In genomic region chrX:12225892-12226206, GRCm38 (mm10) we compare ENCODE assay signal across 8 mouse cellular contexts.
DNase-seq lines count a peak whose midpoint lies in the region; ATAC-seq lines count a peak whose summit lies in the region.

No protein-coding gene starts in this region.

- peak overlapping the region; percentile 38; the same call in 1 of the 2 replicates for H3K4me3 ChIP-seq in hindbrain, embryonic 10.5 days
- 0 out of 2 replicates have a peak overlapping the region, but pooled peaks have one; percentile 12 for H3K4me3 ChIP-seq in midbrain, embryonic 14.5 days (replicated peaks; ENCODE audit: low read depth, low read length)

- DNase-seq in cerebellum, adult 9-10 months: peak; percentile 7
- DNase-seq in layer of hippocampus, adult 11-12 months (ENCODE audit: low spot score): peak; percentile 3
- no peak for DNase-seq in layer of hippocampus, adult 9-10 months (ENCODE audit: low spot score)
- no peak for DNase-seq in hindbrain, embryonic 10.5 days (ENCODE audit: low spot score)
- DNase-seq in midbrain, embryonic 14.5 days: no peak
- no peak for DNase-seq in ovary, postnatal 10 days (ENCODE audit: low spot score)
- DNase-seq in left cerebral cortex, postnatal 36 days (ENCODE audit: low spot score in 2 of 2): no peak

- H3K4me1 ChIP-seq in hindbrain, embryonic 10.5 days (replicated peaks): peaks cover 16% of the 10 kb centered on the region
- H3K4me1 ChIP-seq in midbrain, embryonic 14.5 days (ENCODE audit: control insufficient read depth, insufficient read depth, low read length): 0 out of 2 replicates have a peak, but pooled peaks cover 3% of the 10 kb centered on the region

- no peak overlapping the region; the same call in 1 of the 2 replicates for H3K9ac ChIP-seq in midbrain, embryonic 14.5 days (replicated peaks; ENCODE audit: low read length)

- WGBS in hindbrain, embryonic 10.5 days: 20% methylated on average over 3 of the region's 3 CpGs
- 29% methylated on average over 3 of the region's 3 CpGs for WGBS in midbrain, embryonic 14.5 days

- H3K9me3 ChIP-seq in hindbrain, embryonic 10.5 days: no peaks in the 10 kb centered on the region
- no peaks in the 10 kb centered on the region for H3K9me3 ChIP-seq in midbrain, embryonic 14.5 days (ENCODE audit: control insufficient read depth, low read length)

- no peak for ATAC-seq in cerebellum, adult (ENCODE audit: insufficient number of reproducible peaks, low FRiP score, low TSS enrichment)
- ATAC-seq in midbrain, embryonic 14.5 days (ENCODE audit: low FRiP score, low TSS enrichment): no peak

- intact Hi-C loops in left cerebral cortex, postnatal 36 days (cut with DNase I): no loop called here

- H3K36me3 ChIP-seq in hindbrain, embryonic 10.5 days: no peaks in the 10 kb centered on the region
- no peaks in the 10 kb centered on the region for H3K36me3 ChIP-seq in midbrain, embryonic 14.5 days (ENCODE audit: control insufficient read depth, insufficient read depth, low read length)

- H3K27ac ChIP-seq in hindbrain, embryonic 10.5 days: 0 out of 2 replicates have a peak overlapping the region, but pooled peaks have one; percentile 35
- H3K27ac ChIP-seq in midbrain, embryonic 14.5 days (replicated peaks; ENCODE audit: low read depth, low read length): no peak overlapping the region

- H3K4me2 ChIP-seq in midbrain, embryonic 14.5 days (ENCODE audit: low read length): peak overlapping the region; percentile 42

- peaks cover 42% of the 10 kb centered on the region for H3K27me3 ChIP-seq in hindbrain, embryonic 10.5 days (ENCODE audit: insufficient read depth, poor library complexity, severe bottlenecking)
- H3K27me3 ChIP-seq in midbrain, embryonic 14.5 days (ENCODE audit: control insufficient read depth, insufficient read depth, low read length): no peaks in the 10 kb centered on the region

Comparison
In these comparisons a context has a peak if more than half of its experiments do, and no peak if none do; other contexts are left out.
1. DNase-seq: peak in cerebellum, adult 9-10 months (single experiment) and layer of hippocampus, adult 11-12 months (single experiment); none in layer of hippocampus, adult 9-10 months (single experiment), hindbrain, embryonic 10.5 days (single experiment), midbrain, embryonic 14.5 days (single experiment), ovary, postnatal 10 days (single experiment) and left cerebral cortex, postnatal 36 days (0 of 2).